Mouse (Mus musculus): ENCODE results near the gene Sphkap.

The Sphkap gene

GRCm38 (mm10) chr1:83297137-83298076 is 110.6 kb downstream of the Sphkap start:
- no peak for DNase-seq (ENCODE audit: low spot score in 2 of 2)

GRCm38 (mm10) chr1:83285866-83286265 is 122.1 kb downstream of the Sphkap start:
- DNase-seq (ENCODE audit: low spot score in 2 of 2): no peak

GRCm38 (mm10) chr1:83277044-83277443 is 131.0 kb downstream of the Sphkap start:
- DNase-seq (ENCODE audit: low spot score in 2 of 2): no peak

- no peak for DNase-seq (ENCODE audit: low spot score in 2 of 2)
These were observed 131.4 kb downstream of the Sphkap start for GRCm38 (mm10) chr1:83276637-83277036.

GRCm38 (mm10) chr1:83251746-83252145 is 156.3 kb downstream of the Sphkap start:
- no peak for DNase-seq (ENCODE audit: low spot score in 2 of 2)

GRCm38 (mm10) chr1:83248235-83248746 is 159.7 kb downstream of the Sphkap start:
- no peak for DNase-seq (ENCODE audit: low spot score in 2 of 2)

GRCm38 (mm10) chr1:83227946-83228345 is 180.1 kb downstream of the Sphkap start:
- DNase-seq (ENCODE audit: low spot score in 2 of 2): no peak

- no peak for DNase-seq (ENCODE audit: low spot score in 2 of 2)
These were observed 183.5 kb downstream of the Sphkap start for GRCm38 (mm10) chr1:83224423-83224960.

GRCm38 (mm10) chr1:83223072-83223471 is 184.9 kb downstream of the Sphkap start:
- no peak for DNase-seq (ENCODE audit: low spot score in 2 of 2)

- no peak for DNase-seq (ENCODE audit: low spot score in 2 of 2)
These were observed 189.7 kb downstream of the Sphkap start for GRCm38 (mm10) chr1:83218260-83218659.

GRCm38 (mm10) chr1:83209981-83210380 is 198.0 kb downstream of the Sphkap start:
- DNase-seq (ENCODE audit: low spot score in 2 of 2): no peak

Measured in spleen, postnatal 14 days (tissue).